Comparison of ENCODE assay signal across 12 mouse cellular contexts in the genomic region with DNA sequence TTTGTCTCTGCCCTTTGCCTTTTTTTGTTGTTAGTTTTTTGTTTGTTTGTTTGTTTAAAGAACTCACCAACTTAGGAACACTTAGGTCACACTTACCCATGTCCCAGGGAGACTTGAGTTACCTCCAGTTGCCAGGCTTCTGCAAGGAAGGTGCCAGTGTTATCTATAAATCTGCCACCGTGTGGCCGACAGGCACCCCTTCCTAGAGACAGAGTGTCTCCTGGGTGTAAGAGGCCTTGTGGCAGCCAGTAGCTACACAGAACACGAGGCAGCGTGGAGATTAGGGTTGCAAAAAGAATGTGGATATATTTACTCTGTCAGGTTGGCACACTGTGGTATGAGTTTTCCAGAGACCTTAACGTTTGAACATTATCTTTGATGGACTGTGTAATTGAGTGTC. TPM values are rescaled to one million over a fixed set of nuclear protein-coding genes. Genes with fewer than 3 reads are reported as not detected.
DNase-seq lines count a peak whose midpoint lies in the region; ATAC-seq and TF ChIP-seq lines count a peak whose summit lies in the region.
"Had no signal": no experiment of that assay in that cellular context is flagged by ENCODE, and none has a peak within 500 bp of the region (broad histone marks: within the 10 kb centered on the region; RNA-seq: fewer than 3 reads in every experiment).

No protein-coding gene starts in this region.

- H3K9me3 ChIP-seq in heart, embryonic 15.5 days (replicated peaks), result no peaks in the 10 kb centered on the region
- no peaks in the 10 kb centered on the region for H3K9me3 ChIP-seq in lung, embryonic 14.5 days (ENCODE audit: low read depth, low read length)
- H3K9me3 ChIP-seq: liver, embryonic 15.5 days; midbrain, embryonic 10.5 days had no signal

- H3K4me3 ChIP-seq in heart, embryonic 15.5 days, result no peak overlapping the region
- H3K4me3 ChIP-seq in lung, embryonic 14.5 days (ENCODE audit: low read depth, low read length), result no peak overlapping the region
- H3K4me3 ChIP-seq: liver, embryonic 15.5 days; midbrain, embryonic 10.5 days had no signal

- H3K4me2 ChIP-seq in heart, embryonic 15.5 days, result no peak overlapping the region
- no peak overlapping the region for H3K4me2 ChIP-seq in lung, embryonic 14.5 days
- H3K4me2 ChIP-seq: liver, embryonic 15.5 days had no signal

- no peak for TF ChIP-seq POLR2A in brain, embryonic 14.5 days (IDR thresholded peaks at IDR 0.05; ENCODE audit: borderline replicate concordance, extremely low read depth, insufficient read depth, insufficient read length, poor library complexity, severe bottlenecking)

- peaks cover 33% of the 10 kb centered on the region for H3K36me3 ChIP-seq in heart, embryonic 15.5 days
- H3K36me3 ChIP-seq in lung, embryonic 14.5 days (ENCODE audit: insufficient read depth), result peaks cover 40% of the 10 kb centered on the region

- 26% methylated on average over 5 of the region's 5 CpGs for WGBS in heart, embryonic 15.5 days
- WGBS in lung, embryonic 14.5 days, result 22% methylated on average over 5 of the region's 5 CpGs

- no peak for TF ChIP-seq CTCF in lung, embryonic 14.5 days (IDR thresholded peaks at IDR 0.05; ENCODE audit: low read depth)
- no peak for TF ChIP-seq CTCF in brain, embryonic 14.5 days (IDR thresholded peaks at IDR 0.05; ENCODE audit: borderline replicate concordance, extremely low read depth, insufficient read depth, insufficient read length)

- peaks cover 38% of the 10 kb centered on the region for H3K4me1 ChIP-seq in heart, embryonic 15.5 days (replicated peaks)
- H3K4me1 ChIP-seq in lung, embryonic 14.5 days (ENCODE audit: insufficient read depth), result no peaks in the 10 kb centered on the region

- no peak for ATAC-seq in heart, embryonic 15.5 days (replicated peaks; ENCODE audit: insufficient number of reproducible peaks, insufficient read depth, low FRiP score, low read depth)
- ATAC-seq in lung, embryonic 14.5 days (ENCODE audit: insufficient read depth), result no peak
- peak; percentile 22; the same call in 1 of the 2 replicates for ATAC-seq in megakaryocyte progenitor cell, adult 5-6 weeks (replicated peaks; ENCODE audit: poor library complexity)

- H3K27me3 ChIP-seq in heart, embryonic 15.5 days, result no peaks in the 10 kb centered on the region
- H3K27me3 ChIP-seq in lung, embryonic 14.5 days (ENCODE audit: insufficient read depth, low read length), result no peaks in the 10 kb centered on the region
- H3K27me3 ChIP-seq: liver, embryonic 15.5 days had no signal

- DNase-seq in heart, postnatal 4 days, result no peak
- peak; percentile 16 for DNase-seq in lung, embryonic 14.5 days
- no peak for DNase-seq in lung, postnatal 36 days
- peak; percentile 19 for DNase-seq in brain, embryonic 14.5 days (ENCODE audit: low read depth)
- no peak for DNase-seq in cerebellum, adult 8-10 months
- DNase-seq in kidney, postnatal 36 days, result no peak

- H3K9ac ChIP-seq in heart, embryonic 15.5 days, result no peak overlapping the region
- H3K9ac ChIP-seq in lung, embryonic 14.5 days, result no peak overlapping the region
- H3K9ac ChIP-seq: liver, embryonic 15.5 days had no signal

- peak overlapping the region; percentile 56 for H3K27ac ChIP-seq in heart, embryonic 15.5 days
- H3K27ac ChIP-seq in lung, embryonic 14.5 days (ENCODE audit: low read depth), result no peak overlapping the region
- H3K27ac ChIP-seq: kidney, postnatal 0 days; liver, embryonic 15.5 days; midbrain, embryonic 10.5 days had no signal

RNA-seq across cellular contexts. Expression of gene Rbm20, which starts 29.1 kb away (rescaled TPM):
- polyA plus RNA-seq in heart, embryonic 15.5 days (2015; fragmentation: Nextera tagmentation; extraction: Ambion mirVana), result 39.9 and 44.4 TPM in 2 replicates
- total RNA-seq in heart, postnatal 4 days (2021), result 100 to 1,000 TPM; 265 to 287 TPM
- polyA plus RNA-seq in lung, embryonic 14.5 days (2014; fragmentation: Nextera tagmentation; extraction: Ambion mirVana), result 0.59 and 1.2 TPM in 2 replicates
- 1.5 and 3.8 TPM in 2 replicates for polyA plus RNA-seq in brain, embryonic 14.5 days (2012; rRNA removed)
- 0.05 TPM in 1 of 2 replicates, not detected in the other for total RNA-seq in megakaryocyte progenitor cell, adult 5-6 weeks (2015)
- 0.03 and 0.17 TPM in 2 replicates for total RNA-seq in megakaryocyte progenitor cell, adult 5-6 weeks (2017)
- total RNA-seq: neutrophil, adult 5-6 weeks had no signal

RNA-seq across cellular contexts. Expression of gene Smc3, which starts 47.9 kb away (rescaled TPM):
- 37.9 and 38.9 TPM in 2 replicates for polyA plus RNA-seq in heart, embryonic 15.5 days (2015; fragmentation: Nextera tagmentation; extraction: Ambion mirVana)
- total RNA-seq in heart, postnatal 4 days (2021), result 10 to 100 TPM; 33.2 to 34.2 TPM
- polyA plus RNA-seq in lung, embryonic 14.5 days (2014; fragmentation: Nextera tagmentation; extraction: Ambion mirVana), result 75.0 and 76.1 TPM in 2 replicates
- polyA plus RNA-seq in brain, embryonic 14.5 days (2012; rRNA removed), result 28.8 and 42.8 TPM in 2 replicates
- 131 and 140 TPM in 2 replicates for total RNA-seq in megakaryocyte progenitor cell, adult 5-6 weeks (2015)
- 109 and 155 TPM in 2 replicates for total RNA-seq in megakaryocyte progenitor cell, adult 5-6 weeks (2017)

RNA-seq across cellular contexts. Expression of gene Nutf2-ps1, which starts 59.2 kb away (rescaled TPM):
- 258 and 274 TPM in 2 replicates for polyA plus RNA-seq in heart, embryonic 15.5 days (2015; fragmentation: Nextera tagmentation; extraction: Ambion mirVana)
- total RNA-seq in heart, postnatal 4 days (2021), result 100 to 1,000 TPM; 124 to 126 TPM
- polyA plus RNA-seq in lung, embryonic 14.5 days (2014; fragmentation: Nextera tagmentation; extraction: Ambion mirVana), result 389 and 445 TPM in 2 replicates
- 51.5 and 58.1 TPM in 2 replicates for polyA plus RNA-seq in brain, embryonic 14.5 days (2012; rRNA removed)
- total RNA-seq in megakaryocyte progenitor cell, adult 5-6 weeks (2015), result 60.9 and 62.8 TPM in 2 replicates
- 141 and 174 TPM in 2 replicates for total RNA-seq in megakaryocyte progenitor cell, adult 5-6 weeks (2017)

Comparison
In these comparisons a context has a peak if more than half of its experiments do, and no peak if none do; other contexts are left out.
1. DNase-seq: peak in lung, embryonic 14.5 days (single experiment) and brain, embryonic 14.5 days (single experiment); none in heart, postnatal 4 days (single experiment), lung, postnatal 36 days (single experiment), cerebellum, adult 8-10 months (single experiment) and kidney, postnatal 36 days (0 of 2).